ENCODE assay signal across 19 mouse cellular contexts in genomic region chr1:74814931-74815647, GRCm38 (mm10). TPM values are rescaled to one million over a fixed set of nuclear protein-coding genes. Genes with fewer than 3 reads are reported as not detected.
DNase-seq lines count a peak whose midpoint lies in the region; ATAC-seq and TF ChIP-seq lines count a peak whose summit lies in the region.
"Had no signal": no experiment of that assay in that cellular context is flagged by ENCODE, and none has a peak within 500 bp of the region (broad histone marks: within the 10 kb centered on the region; RNA-seq: fewer than 3 reads in every experiment).

No protein-coding gene starts in this region.

- H3K36me3 ChIP-seq in kidney, postnatal 0 days (ENCODE audit: insufficient read depth, low read length) = no peaks in the 10 kb centered on the region
- no peaks in the 10 kb centered on the region for H3K36me3 ChIP-seq in kidney, embryonic 14.5 days (ENCODE audit: control insufficient read depth, insufficient read depth, low read length)
- H3K36me3 ChIP-seq in E14TG2a.4 (ENCODE audit: insufficient read depth, low read length) = 0 out of 2 replicates have a peak, but pooled peaks cover 4% of the 10 kb centered on the region
- H3K36me3 ChIP-seq in neural tube, embryonic 15.5 days = no peaks in the 10 kb centered on the region
- H3K36me3 ChIP-seq: embryonic facial prominence, embryonic 13.5 days; liver, embryonic 15.5 days had no signal

- no peaks in the 10 kb centered on the region for H3K9me3 ChIP-seq in kidney, postnatal 0 days (replicated peaks; ENCODE audit: low read length)
- H3K9me3 ChIP-seq in kidney, embryonic 14.5 days (ENCODE audit: control insufficient read depth, low read length) = no peaks in the 10 kb centered on the region
- H3K9me3 ChIP-seq in E14TG2a.4 (ENCODE audit: low read length) = no peaks in the 10 kb centered on the region
- no peaks in the 10 kb centered on the region for H3K9me3 ChIP-seq in neural tube, embryonic 15.5 days (replicated peaks)
- H3K9me3 ChIP-seq: embryonic facial prominence, embryonic 13.5 days; liver, embryonic 15.5 days had no signal

- no peak for ATAC-seq in kidney, postnatal 0 days (replicated peaks; ENCODE audit: low FRiP score, low read depth)
- ATAC-seq in kidney, embryonic 14.5 days (ENCODE audit: low FRiP score, low TSS enrichment) = no peak
- no peak for ATAC-seq in neural tube, embryonic 15.5 days (ENCODE audit: low FRiP score)

- no peak for TF ChIP-seq POLR2A in cortical plate, adult 2 months (IDR thresholded peaks at IDR 0.05; ENCODE audit: extremely low read depth, insufficient read depth, low read length)

- WGBS in kidney, postnatal 0 days = 78% methylated on average over 9 of the region's 9 CpGs
- WGBS in kidney, embryonic 14.5 days = 71% methylated on average over 9 of the region's 9 CpGs
- 80% methylated on average over 9 of the region's 9 CpGs for WGBS in neural tube, embryonic 15.5 days

- H3K4me3 ChIP-seq in kidney, postnatal 0 days (replicated peaks; ENCODE audit: low read depth, low read length) = no peak overlapping the region
- no peak overlapping the region for H3K4me3 ChIP-seq in kidney, embryonic 14.5 days (ENCODE audit: low read length)
- no peak overlapping the region for H3K4me3 ChIP-seq in E14TG2a.4 (replicated peaks; ENCODE audit: low read length)
- H3K4me3 ChIP-seq in cortical plate, adult 2 months (ENCODE audit: insufficient read depth, low read length) = no peak overlapping the region
- H3K4me3 ChIP-seq in neural tube, embryonic 15.5 days (replicated peaks) = no peak overlapping the region
- H3K4me3 ChIP-seq: embryonic facial prominence, embryonic 13.5 days; liver, embryonic 15.5 days had no signal

- H3K9ac ChIP-seq in kidney, postnatal 0 days (ENCODE audit: low read depth, low read length) = no peak overlapping the region
- H3K9ac ChIP-seq in kidney, embryonic 14.5 days (ENCODE audit: low read depth, low read length) = no peak overlapping the region
- no peak overlapping the region for H3K9ac ChIP-seq in neural tube, embryonic 15.5 days (replicated peaks)
- H3K9ac ChIP-seq: embryonic facial prominence, embryonic 13.5 days; liver, embryonic 15.5 days had no signal

- H3K4me2 ChIP-seq in kidney, postnatal 0 days (ENCODE audit: low read length) = no peak overlapping the region
- no peak overlapping the region for H3K4me2 ChIP-seq in kidney, embryonic 14.5 days (replicated peaks; ENCODE audit: low read depth, low read length)
- H3K4me2 ChIP-seq in neural tube, embryonic 15.5 days = no peak overlapping the region
- H3K4me2 ChIP-seq: embryonic facial prominence, embryonic 13.5 days; heart, embryonic 11.5 days; liver, embryonic 15.5 days had no signal

- H3K27me3 ChIP-seq in kidney, postnatal 0 days (ENCODE audit: insufficient read depth, low read length) = no peaks in the 10 kb centered on the region
- peaks cover 4% of the 10 kb centered on the region for H3K27me3 ChIP-seq in kidney, embryonic 14.5 days (ENCODE audit: control insufficient read depth, insufficient read depth, low read length)
- H3K27me3 ChIP-seq in E14TG2a.4 (ENCODE audit: insufficient read depth, low read length) = peaks cover 18% of the 10 kb centered on the region
- peaks cover under 1% of the 10 kb centered on the region; the same call in 1 of the 2 replicates for H3K27me3 ChIP-seq in neural tube, embryonic 15.5 days (replicated peaks)

- peak; percentile 39; the same call in 1 of the 2 replicates for TF ChIP-seq CTCF in kidney, postnatal 0 days (IDR thresholded peaks at IDR 0.05; ENCODE audit: low read depth)
- 0 out of 2 replicates have a peak, but pooled peaks have one; percentile 10 for TF ChIP-seq CTCF in E14TG2a.4 (conservative IDR thresholded peaks at IDR 0.05; ENCODE audit: low read length)
- TF ChIP-seq CTCF in cortical plate, adult 2 months (IDR thresholded peaks at IDR 0.05; ENCODE audit: extremely low read depth, insufficient read depth, low read length) = peak; percentile 41; the same call in 1 of the 2 replicates

- no peak overlapping the region for H3K27ac ChIP-seq in kidney, postnatal 0 days
- H3K27ac ChIP-seq in kidney, embryonic 14.5 days (ENCODE audit: low read depth, low read length) = no peak overlapping the region
- no peak overlapping the region for H3K27ac ChIP-seq in cortical plate, adult 2 months (ENCODE audit: insufficient read depth, low read length)
- no peak overlapping the region for H3K27ac ChIP-seq in neural tube, embryonic 15.5 days (replicated peaks)
- H3K27ac ChIP-seq: embryonic facial prominence, embryonic 13.5 days; liver, embryonic 15.5 days had no signal

- DNase-seq in kidney, postnatal 0 days (ENCODE audit: low spot score) = no peak
- DNase-seq in 416B (ENCODE audit: low read depth) = peak; percentile 49
- no peak for DNase-seq in adrenal gland, adult 18-20 months (ENCODE audit: low spot score in 2 of 2)
- DNase-seq: cerebellum, adult 18-20 months; gastrocnemius, postnatal 36 days; kidney, adult 18-20 months; lung, postnatal 4 days; midbrain, embryonic 14.5 days; right cerebral cortex, postnatal 25 days; thymus, adult 2 months had no signal

- H3K4me1 ChIP-seq in kidney, postnatal 0 days (replicated peaks; ENCODE audit: insufficient read depth, low read length) = no peaks in the 10 kb centered on the region
- 0 out of 2 replicates have a peak, but pooled peaks cover 4% of the 10 kb centered on the region for H3K4me1 ChIP-seq in kidney, embryonic 14.5 days (ENCODE audit: control insufficient read depth, insufficient read depth, low read length)
- H3K4me1 ChIP-seq in E14TG2a.4 (replicated peaks; ENCODE audit: low read depth, low read length) = peaks cover 38% of the 10 kb centered on the region
- no peaks in the 10 kb centered on the region for H3K4me1 ChIP-seq in cortical plate, adult 2 months (ENCODE audit: control insufficient read depth, insufficient read depth, low read length)
- peaks cover 20% of the 10 kb centered on the region for H3K4me1 ChIP-seq in neural tube, embryonic 15.5 days

RNA-seq across cellular contexts. Expression of gene Wnt10a, which starts 23.8 kb away (rescaled TPM):
- 0.91 and 1.0 TPM in 2 replicates for polyA plus RNA-seq in kidney, postnatal 0 days (2015; fragmentation: Nextera tagmentation; extraction: Ambion mirVana)
- polyA plus RNA-seq in kidney, embryonic 14.5 days (2014; fragmentation: Nextera tagmentation; extraction: Ambion mirVana) = 0.70 and 0.91 TPM in 2 replicates
- 8.1 and 8.8 TPM in 2 replicates for polyA plus RNA-seq in cortical plate, adult 2 months (2012; rRNA removed)
- 0.09 and 0.20 TPM in 2 replicates for polyA plus RNA-seq in neural tube, embryonic 15.5 days (2015; fragmentation: Nextera tagmentation; extraction: Ambion mirVana)
- 1 to 10 TPM in 1 of 2 experiments, under 1 TPM in 1; 0.20 to 1.7 TPM for total RNA-seq in adrenal gland, adult 18-20 months (2021)
- total RNA-seq: gastrocnemius, postnatal 36 days; hematopoietic stem cell, adult 5-6 weeks had no signal
- polyA plus RNA-seq: heart, embryonic 11.5 days; liver, embryonic 15.5 days had no signal

RNA-seq across cellular contexts. Expression of gene Cdk5r2, which starts 39.6 kb away (rescaled TPM):
- not detected in 2 replicates for polyA plus RNA-seq in kidney, postnatal 0 days (2015; fragmentation: Nextera tagmentation; extraction: Ambion mirVana)
- 0.07 TPM in 1 of 2 replicates, not detected in the other for polyA plus RNA-seq in kidney, embryonic 14.5 days (2014; fragmentation: Nextera tagmentation; extraction: Ambion mirVana)
- polyA plus RNA-seq in cortical plate, adult 2 months (2012; rRNA removed) = 304 and 313 TPM in 2 replicates
- polyA plus RNA-seq in neural tube, embryonic 15.5 days (2015; fragmentation: Nextera tagmentation; extraction: Ambion mirVana) = 10.0 and 11.6 TPM in 2 replicates
- 1 to 10 TPM; 4.1 to 4.8 TPM for total RNA-seq in adrenal gland, adult 18-20 months (2021)
- total RNA-seq: gastrocnemius, postnatal 36 days; hematopoietic stem cell, adult 5-6 weeks had no signal
- polyA plus RNA-seq: limb, embryonic 11.5 days; liver, embryonic 15.5 days had no signal

RNA-seq across cellular contexts. Expression of gene Wnt6, which starts 43.4 kb away (rescaled TPM):
- 1.9 and 2.2 TPM in 2 replicates for polyA plus RNA-seq in kidney, postnatal 0 days (2015; fragmentation: Nextera tagmentation; extraction: Ambion mirVana)
- polyA plus RNA-seq in kidney, embryonic 14.5 days (2014; fragmentation: Nextera tagmentation; extraction: Ambion mirVana) = 3.1 and 3.4 TPM in 2 replicates
- 1.2 and 2.2 TPM in 2 replicates for polyA plus RNA-seq in cortical plate, adult 2 months (2012; rRNA removed)
- polyA plus RNA-seq in neural tube, embryonic 15.5 days (2015; fragmentation: Nextera tagmentation; extraction: Ambion mirVana) = 5.7 and 6.4 TPM in 2 replicates
- total RNA-seq in adrenal gland, adult 18-20 months (2021) = 1 to 10 TPM; 2.8 to 2.9 TPM
- total RNA-seq: hematopoietic stem cell, adult 5-6 weeks had no signal

Comparison
In these comparisons a context has a peak if more than half of its experiments do, and no peak if none do; other contexts are left out.
1. RNA of gene Cdk5r2, which starts 39.6 kb away (polyA plus RNA-seq): 304 to 313 TPM in cortical plate, adult 2 months; 10.0 to 11.6 TPM in neural tube, embryonic 15.5 days, 0.07 TPM in kidney, embryonic 14.5 days and not detected in kidney, postnatal 0 days; every median in the first group is over 10 times any median in the second.
2. Peak in every context shown above with its lines, with median percentiles within 50 percentile points of each other: CTCF ChIP-seq.